In the genomic region with DNA sequence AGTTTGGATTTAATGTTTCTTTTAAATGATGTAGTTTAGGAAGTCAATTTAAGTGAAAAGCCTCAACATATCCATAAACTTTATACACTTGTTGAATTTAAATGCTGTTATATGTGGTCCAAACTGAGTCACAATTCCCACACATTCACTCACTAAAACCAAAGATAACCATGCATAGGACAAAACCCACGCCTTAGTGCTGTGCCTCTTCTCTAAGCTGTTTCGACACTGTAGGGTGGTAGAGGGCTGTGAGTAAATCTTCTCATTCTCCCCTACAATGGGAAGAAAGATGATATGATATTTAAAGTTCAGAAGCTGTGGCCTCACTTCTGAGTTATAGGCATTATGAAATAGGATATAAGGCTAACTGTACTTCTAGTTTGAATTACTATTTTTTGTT, we compare ENCODE assay signal across 16 mouse cellular contexts.
DNase-seq lines count a peak whose midpoint lies in the region.
"Had no signal": no experiment of that assay in that cellular context is flagged by ENCODE, and none has a peak within 500 bp of the region (broad histone marks: within the 10 kb centered on the region; RNA-seq: fewer than 3 reads in every experiment).

No protein-coding gene starts in this region.

- peak; percentile 14 to 25 for DNase-seq in frontal cortex, adult 2 months (ENCODE audit: extremely low spot score in 1 of 2, low spot score in 1 of 2)
- no peak for DNase-seq in frontal cortex, postnatal 36 days (ENCODE audit: low spot score in 2 of 2)
- peak; percentile 53 for DNase-seq in 416B (ENCODE audit: low read depth)
- peak; percentile 51 for DNase-seq in brain, adult 2 months (ENCODE audit: low read depth, low spot score)
- no peak for DNase-seq in cerebellum, postnatal 25 days
- DNase-seq in heart, adult 18-20 months, result no peak
- DNase-seq: adrenal gland, adult 8-10 months; adrenal gland, postnatal 14 days; adrenal gland, postnatal 36 days; B cell, adult 2 months; cerebellum, adult 11 months; cerebellum, adult 18-20 months; cerebellum, adult 8-10 months; cerebellum, adult 9-11 months; cerebellum, postnatal 14 days; forebrain, postnatal 0 days had no signal

Comparison
In these comparisons a context has a peak if more than half of its experiments do, and no peak if none do; other contexts are left out.
1. DNase-seq: peak in frontal cortex, adult 2 months (2 of 2), 416B (single experiment) and brain, adult 2 months (single experiment); none in frontal cortex, postnatal 36 days (0 of 2), cerebellum, postnatal 25 days (0 of 2) and heart, adult 18-20 months (0 of 2).